Mouse (Mus musculus): Measurements from ENCODE around the gene Senp2. TPM values are rescaled to one million over a fixed set of nuclear protein-coding genes. Genes with fewer than 3 reads are reported as not detected.

The Senp2 gene
- total RNA-seq, 1 experiment from 2014 or later: 40.3 TPM

- no peak for ATAC-seq (replicated peaks; ENCODE audit: low read depth, poor library complexity, severe bottlenecking)
Observed at GRCm38 (mm10) chr16:22080125-22080710, 70.9 kb downstream of the Senp2 start.

GRCm38 (mm10) chr16:22085411-22085810 is 76.1 kb downstream of the Senp2 start:
- ATAC-seq (replicated peaks; ENCODE audit: low read depth, poor library complexity, severe bottlenecking): no peak

- no peak for ATAC-seq (replicated peaks; ENCODE audit: low read depth, poor library complexity, severe bottlenecking)
Observed at GRCm38 (mm10) chr16:22091255-22091783, 82.0 kb downstream of the Senp2 start.

GRCm38 (mm10) chr16:22095751-22096150 is 86.5 kb downstream of the Senp2 start:
- ATAC-seq (replicated peaks; ENCODE audit: low read depth, poor library complexity, severe bottlenecking): 0 out of 2 replicates have a peak, but pooled peaks have one; percentile 18

- no peak for ATAC-seq (replicated peaks; ENCODE audit: low read depth, poor library complexity, severe bottlenecking)
Observed at GRCm38 (mm10) chr16:22097659-22098058, 88.4 kb downstream of the Senp2 start.

Other genes with a start within 250 kb of the Senp2 start
- gene Ehhadh, start 221.7 kb upstream of the Senp2 start, total RNA-seq (2017): 3.3 and 5.2 TPM in 2 replicates
- gene Map3k13, start 215.1 kb upstream of the Senp2 start, total RNA-seq (2017): 0.05 and 0.69 TPM in 2 replicates
- gene Tmem41a, start 61.9 kb upstream of the Senp2 start, total RNA-seq (2017): 10.4 and 17.9 TPM in 2 replicates
- gene Liph, start 13.8 kb upstream of the Senp2 start, total RNA-seq (2017): not detected in 2 replicates
- 1.2 and 2.0 TPM in 2 replicates for gene Igf2bp2, start 153.8 kb downstream of the Senp2 start, total RNA-seq (2017)